Mouse (Mus musculus) hindbrain, embryonic 10.5 days (tissue): ENCODE measurements around the gene Gkap1. TPM values are rescaled to one million over a fixed set of nuclear protein-coding genes. Genes with fewer than 3 reads are reported as not detected.

Experiments used
- DNase-seq: peaks from one replicate; pipeline ENCODE4 v3.0.0-alpha.2; 2017; ENCODE audit warnings: low spot score
- H3K27ac ChIP-seq: fragments of 300-500 bp; sonication (generic); 2 replicates; pipeline ENCODE4 v1.5.1; 2016; ENCODE audit warnings: mild to moderate bottlenecking, moderate library complexity
- H3K27me3 ChIP-seq: fragments of 300-500 bp; sonication (generic); 2 replicates; pipeline ENCODE4 v1.6.1; 2016; ENCODE audit warnings: mild to moderate bottlenecking; ENCODE audit not compliant: poor library complexity, insufficient read depth, severe bottlenecking
- H3K36me3 ChIP-seq: fragments of 300-500 bp; sonication (generic); 2 replicates; pipeline ENCODE4 v1.6.1; 2016; ENCODE audit warnings: mild to moderate bottlenecking, moderate library complexity
- H3K4me1 ChIP-seq: fragments of 300-500 bp; sonication (generic); replicated peaks from 2 replicates; pipeline ENCODE4 v1.6.1; 2016; ENCODE audit warnings: mild to moderate bottlenecking
- H3K4me3 ChIP-seq: fragments of 300-500 bp; sonication (generic); 2 replicates; pipeline ENCODE4 v1.5.1; 2016; ENCODE audit warnings: mild to moderate bottlenecking, moderate library complexity
- H3K9me3 ChIP-seq: fragments of 300-500 bp; sonication (generic); 2 replicates; pipeline ENCODE4 v1.6.1; 2016; ENCODE audit warnings: mild to moderate bottlenecking, moderate library complexity
- WGBS: fragments of 180-500 bp; shearing (Covaris S2); methylation state at CpG from one replicate; pipeline ENCODE4 v1.1.7; 2016; 5-methylcytosine and 5-hydroxymethylcytosine counted together
- polyA plus RNA-seq: library from polyadenylated mRNA; unstranded; fragments of >200 nt; fragmentation: Nextera tagmentation; extraction: Ambion mirVana; gene quantifications from 2 replicates; pipeline ENCODE4 v1.2.1, GENCODE M21; 2016

The Gkap1 gene
- polyA plus RNA-seq = 23.2 and 23.6 TPM in 2 replicates

DNA sequence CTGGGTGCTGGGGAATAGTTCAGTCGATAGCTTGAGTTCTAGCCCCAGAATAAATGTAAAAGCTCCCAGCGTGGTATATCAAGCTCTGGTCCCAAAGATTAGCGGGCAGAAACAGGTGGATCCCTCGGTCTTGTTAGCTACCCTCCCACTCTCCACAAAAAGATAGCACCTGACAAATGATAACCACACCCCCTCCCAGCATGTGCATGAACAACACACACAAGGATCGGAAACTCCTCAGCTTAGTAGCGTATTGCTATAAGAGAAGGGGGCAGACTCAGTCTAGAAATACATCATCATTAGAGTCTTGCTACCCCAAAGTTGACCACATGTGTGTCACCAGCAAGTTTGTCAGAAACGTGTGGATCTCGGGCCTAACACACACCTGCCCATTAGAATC is at the start of gene Gkap1:
Gene Gkap1, minus strand, starts transcription at position 101 of the 400 bp plus-strand sequence.
- Histone ChIP-seq H3K36me3 (no peaks in the 10 kb centered on the region), H3K4me3 (peak within 1 kb of the TSS; percentile 89), H3K4me1 (peaks cover 35% of the 10 kb centered on the region), H3K27ac (peak within 1 kb of the TSS; percentile 92), H3K27me3 (peaks cover 14% of the 10 kb centered on the region), H3K9me3 (no peaks in the 10 kb centered on the region)
- no peak for DNase-seq
- WGBS = 70% methylated on average over 8 of the region's 8 CpGs

DNA sequence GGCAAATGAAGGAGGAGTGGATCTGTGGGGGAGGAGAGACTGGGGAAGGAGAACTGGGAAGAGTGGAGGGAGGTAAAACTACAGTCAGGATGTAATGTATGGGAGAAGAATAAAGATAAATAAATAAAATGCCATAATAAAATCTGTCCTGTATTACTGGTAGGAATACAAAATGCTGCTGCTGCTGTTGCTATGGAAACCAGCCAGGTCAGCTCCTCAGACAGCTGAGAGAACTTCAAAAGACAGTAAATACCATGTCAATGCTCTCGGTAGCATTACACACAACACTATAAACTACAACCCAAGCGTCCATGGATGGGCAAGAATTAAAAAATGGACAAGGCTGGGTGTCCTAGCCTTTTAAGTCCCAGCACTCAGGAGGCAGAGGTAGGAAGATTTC is 42.3 kb upstream of the Gkap1 start:
- 78% methylated on average over 2 of the region's 2 CpGs for WGBS
- H3K4me3 ChIP-seq = no peak overlapping the region
- no peak for DNase-seq

DNA sequence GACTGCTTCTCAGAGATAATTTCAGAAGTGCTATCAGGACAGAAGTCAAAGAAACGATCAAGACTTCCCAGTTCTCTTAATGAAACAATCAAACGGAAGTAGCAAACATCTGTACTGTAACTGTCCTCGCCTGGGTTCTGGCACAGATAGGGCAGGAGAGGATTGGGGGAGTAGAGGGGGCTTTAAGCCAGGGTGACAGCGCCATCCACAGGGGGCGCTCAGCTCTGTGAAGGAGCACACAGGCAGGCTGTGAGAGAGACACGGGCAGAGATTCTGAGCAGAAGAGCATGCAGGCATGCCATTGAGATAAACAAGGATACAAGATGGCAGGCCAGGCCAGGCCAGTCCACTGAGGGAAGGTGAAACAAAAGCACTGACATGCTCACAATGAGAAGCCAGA is 39.5 kb upstream of the Gkap1 start:
- H3K27me3 ChIP-seq = no peaks in the 10 kb centered on the region
- H3K27ac ChIP-seq = no peak overlapping the region
- H3K36me3 ChIP-seq = no peaks in the 10 kb centered on the region
- H3K9me3 ChIP-seq = no peaks in the 10 kb centered on the region
- no peak overlapping the region for H3K4me3 ChIP-seq
- no peaks in the 10 kb centered on the region for H3K4me1 ChIP-seq
- WGBS = 61% methylated on average over 6 of the region's 6 CpGs
- no peak for DNase-seq

More for the DNA sequence above, 42.3 kb upstream of the Gkap1 start:
- no peaks in the 10 kb centered on the region for H3K27me3 ChIP-seq
- no peaks in the 10 kb centered on the region for H3K4me1 ChIP-seq
- H3K27ac ChIP-seq = no peak overlapping the region
- H3K36me3 ChIP-seq = no peaks in the 10 kb centered on the region
- no peaks in the 10 kb centered on the region for H3K9me3 ChIP-seq

DNA sequence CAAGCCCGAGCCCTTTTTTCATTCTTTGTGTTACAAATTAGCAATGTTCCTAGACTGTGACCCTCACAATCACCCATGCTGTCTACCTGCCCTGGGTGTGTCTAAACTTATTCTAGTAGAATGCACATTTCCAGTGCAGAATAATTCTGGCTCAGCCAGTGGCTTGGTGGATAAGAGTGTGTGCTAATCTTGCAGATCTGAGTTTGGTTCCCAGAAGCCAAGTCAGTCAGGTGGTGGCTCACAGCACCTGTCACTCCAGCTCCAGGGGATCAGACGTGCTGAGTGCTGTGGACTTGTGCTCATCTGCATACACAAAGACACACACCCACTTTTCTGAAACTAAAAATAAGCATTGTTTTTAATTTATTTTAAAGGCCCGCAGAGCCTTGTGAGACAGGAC is 38.3 kb upstream of the Gkap1 start:
- Histone ChIP-seq H3K4me3 (no peak overlapping the region), H3K4me1 (no peaks in the 10 kb centered on the region), H3K27me3 (no peaks in the 10 kb centered on the region), H3K9me3 (no peaks in the 10 kb centered on the region), H3K27ac (no peak overlapping the region), H3K36me3 (no peaks in the 10 kb centered on the region)
- DNase-seq = no peak
- WGBS = 79% methylated on average over 3 of the region's 3 CpGs

DNA sequence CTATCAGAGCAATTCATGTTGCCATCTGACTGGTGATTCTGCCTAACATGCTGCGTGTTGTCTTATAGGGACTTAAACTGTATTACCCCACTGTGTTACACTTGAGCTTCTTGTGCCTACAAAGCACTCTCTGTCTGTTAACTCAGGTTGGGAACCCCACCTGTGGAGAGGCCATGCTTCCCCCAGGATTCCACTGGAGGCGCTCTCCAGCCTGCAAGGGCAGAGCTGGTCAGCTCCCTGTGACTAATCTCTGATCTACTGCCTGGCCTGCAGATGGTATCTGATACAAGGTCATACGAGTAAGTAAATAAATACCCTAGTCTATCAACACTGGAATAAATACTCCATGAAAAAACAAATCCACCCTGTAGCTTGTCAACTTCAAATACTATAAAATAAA is 35.9 kb upstream of the Gkap1 start:
- DNase-seq = peak; percentile 7
- 42% methylated on average over 3 of the region's 3 CpGs for WGBS
- no peaks in the 10 kb centered on the region for H3K4me1 ChIP-seq
- no peaks in the 10 kb centered on the region for H3K27me3 ChIP-seq
- no peak overlapping the region for H3K4me3 ChIP-seq
- H3K36me3 ChIP-seq = no peaks in the 10 kb centered on the region
- no peaks in the 10 kb centered on the region for H3K9me3 ChIP-seq
- no peak overlapping the region for H3K27ac ChIP-seq

DNA sequence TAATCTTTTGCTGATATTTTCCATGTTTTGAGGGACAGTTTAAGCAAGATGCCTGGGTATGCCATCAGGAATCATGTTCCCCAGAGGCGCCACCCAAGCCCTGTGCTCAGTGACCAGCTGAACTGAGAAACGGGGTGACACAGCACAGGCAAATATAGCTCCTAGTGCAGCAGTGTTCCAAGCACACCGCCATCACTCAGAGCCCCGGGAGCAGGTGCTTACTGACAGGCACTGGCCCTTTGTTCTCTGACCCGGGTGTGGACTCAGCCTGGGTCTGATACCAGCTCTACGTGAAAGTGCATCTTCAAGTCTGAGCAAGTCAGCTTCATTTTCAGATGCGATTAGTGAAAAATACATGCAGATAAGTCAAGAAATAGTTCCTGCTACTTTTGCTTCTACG is 34.0 kb upstream of the Gkap1 start:
- DNase-seq = peak; percentile 7

DNA sequence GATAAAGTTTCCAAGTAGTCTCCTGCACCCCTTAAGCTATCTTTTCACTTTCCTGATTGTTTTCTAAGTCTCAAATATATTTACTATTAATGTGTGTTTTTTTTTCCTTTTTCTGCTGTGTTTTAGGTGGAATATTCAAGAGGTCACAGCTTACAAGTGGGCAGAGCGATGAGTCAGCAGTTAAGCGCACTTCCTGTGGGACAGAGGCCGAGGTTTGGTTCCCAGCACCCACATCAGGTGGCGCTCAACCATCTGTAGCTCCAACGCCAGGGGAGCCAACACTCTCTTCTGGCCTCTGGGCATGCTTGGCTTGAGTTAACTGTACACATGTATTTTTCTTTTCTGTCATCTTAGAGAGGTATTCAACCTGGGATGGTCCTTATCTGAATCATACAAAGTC is 32.0 kb upstream of the Gkap1 start:
- Histone ChIP-seq H3K27ac (no peak overlapping the region), H3K27me3 (no peaks in the 10 kb centered on the region), H3K36me3 (no peaks in the 10 kb centered on the region), H3K9me3 (no peaks in the 10 kb centered on the region), H3K4me3 (no peak overlapping the region), H3K4me1 (no peaks in the 10 kb centered on the region)
- WGBS = 91% methylated on average over 5 of the region's 5 CpGs
- DNase-seq = no peak

More for the DNA sequence above, 34.0 kb upstream of the Gkap1 start:
- no peaks in the 10 kb centered on the region for H3K27me3 ChIP-seq
- H3K27ac ChIP-seq = no peak overlapping the region
- no peak overlapping the region for H3K4me3 ChIP-seq
- 78% methylated on average over 8 of the region's 8 CpGs for WGBS
- no peaks in the 10 kb centered on the region for H3K9me3 ChIP-seq
- no peaks in the 10 kb centered on the region for H3K4me1 ChIP-seq
- no peaks in the 10 kb centered on the region for H3K36me3 ChIP-seq

DNA sequence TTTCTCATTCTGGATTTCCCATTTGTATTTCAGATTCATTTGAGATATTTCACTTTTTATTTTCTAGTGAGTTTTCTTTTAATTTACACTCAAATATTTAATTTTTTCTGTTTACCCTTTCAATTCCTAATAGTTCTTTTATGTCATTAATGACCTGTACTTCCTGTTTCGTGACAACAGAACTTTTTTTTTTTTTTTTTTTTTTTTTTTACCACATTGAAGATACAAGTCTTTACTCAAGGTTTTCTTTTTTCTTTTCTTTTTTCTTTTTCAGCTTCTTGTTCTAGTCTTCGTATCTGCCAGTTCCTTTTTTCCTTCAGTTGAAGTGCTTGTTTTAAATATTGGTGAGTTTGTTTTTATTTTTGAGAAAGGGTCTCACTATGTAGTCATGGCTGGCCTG is 29.7 kb upstream of the Gkap1 start:
- WGBS = 87% methylated on average over 2 of the region's 2 CpGs
- Histone ChIP-seq H3K9me3 (no peaks in the 10 kb centered on the region), H3K27ac (no peak overlapping the region), H3K4me3 (no peak overlapping the region), H3K36me3 (no peaks in the 10 kb centered on the region), H3K27me3 (no peaks in the 10 kb centered on the region), H3K4me1 (no peaks in the 10 kb centered on the region)
- no peak for DNase-seq

DNA sequence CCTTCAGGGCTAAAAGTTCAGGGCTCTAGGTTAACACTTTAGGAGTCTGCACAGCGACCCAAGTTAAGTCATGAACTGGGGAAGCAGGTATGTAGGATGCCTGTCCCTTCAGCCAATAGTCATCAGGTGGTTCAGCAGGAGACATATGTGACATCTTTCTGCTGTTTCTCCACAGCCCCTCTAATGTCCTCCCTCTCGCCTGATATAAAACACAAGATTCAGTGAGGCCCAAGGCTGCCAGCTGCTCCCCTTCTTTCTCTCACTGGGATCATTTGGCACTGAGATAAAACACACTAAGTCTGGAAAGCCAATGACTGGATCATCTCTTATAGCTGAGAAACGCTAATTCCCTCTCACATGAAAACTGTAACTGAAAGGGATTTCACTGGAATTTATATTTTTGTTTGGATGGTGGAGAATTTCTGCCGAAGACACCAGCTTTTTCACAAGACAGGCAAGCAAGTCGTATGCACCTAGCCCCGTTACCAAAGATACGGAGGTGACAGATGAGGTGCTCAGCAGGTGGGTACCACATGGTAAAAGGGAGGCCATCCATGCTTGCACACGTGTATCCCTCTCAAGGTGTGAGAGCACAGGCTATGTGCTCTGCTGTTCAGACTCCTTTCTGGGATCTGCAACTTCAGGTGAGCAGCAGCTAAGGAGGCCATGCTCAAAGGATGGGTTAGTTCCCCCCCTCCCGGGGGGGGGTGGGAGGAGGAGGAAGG is 27.1 kb upstream of the Gkap1 start:
- no peaks in the 10 kb centered on the region for H3K9me3 ChIP-seq
- no peak for DNase-seq
- no peak overlapping the region for H3K4me3 ChIP-seq
- no peak overlapping the region for H3K27ac ChIP-seq
- H3K27me3 ChIP-seq = no peaks in the 10 kb centered on the region
- H3K36me3 ChIP-seq = no peaks in the 10 kb centered on the region
- H3K4me1 ChIP-seq = no peaks in the 10 kb centered on the region
- 82% methylated on average over 9 of the region's 9 CpGs for WGBS

DNA sequence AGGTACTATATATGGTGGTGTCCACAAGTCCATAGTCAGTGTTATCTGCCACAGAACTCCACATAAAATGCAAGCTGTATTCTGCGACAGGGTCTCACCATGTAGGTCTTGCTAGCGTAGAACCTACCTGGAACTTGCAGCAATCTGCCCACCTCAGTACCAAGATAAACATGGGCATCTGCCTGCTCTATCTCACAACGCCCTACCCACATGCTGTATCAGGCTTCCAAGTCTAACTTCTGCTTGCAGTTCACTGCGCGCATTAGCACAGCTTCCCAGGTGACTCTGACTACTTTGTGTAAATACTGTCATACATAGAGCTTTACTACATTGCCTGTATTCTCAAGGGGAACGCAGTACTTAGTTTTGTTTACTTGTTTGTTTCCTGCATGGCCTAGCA is 26.5 kb upstream of the Gkap1 start:
- Histone ChIP-seq H3K4me1 (no peaks in the 10 kb centered on the region), H3K27me3 (no peaks in the 10 kb centered on the region), H3K4me3 (no peak overlapping the region), H3K36me3 (no peaks in the 10 kb centered on the region), H3K9me3 (no peaks in the 10 kb centered on the region), H3K27ac (no peak overlapping the region)
- WGBS = 94% methylated on average over 6 of the region's 6 CpGs
- DNase-seq = no peak

DNA sequence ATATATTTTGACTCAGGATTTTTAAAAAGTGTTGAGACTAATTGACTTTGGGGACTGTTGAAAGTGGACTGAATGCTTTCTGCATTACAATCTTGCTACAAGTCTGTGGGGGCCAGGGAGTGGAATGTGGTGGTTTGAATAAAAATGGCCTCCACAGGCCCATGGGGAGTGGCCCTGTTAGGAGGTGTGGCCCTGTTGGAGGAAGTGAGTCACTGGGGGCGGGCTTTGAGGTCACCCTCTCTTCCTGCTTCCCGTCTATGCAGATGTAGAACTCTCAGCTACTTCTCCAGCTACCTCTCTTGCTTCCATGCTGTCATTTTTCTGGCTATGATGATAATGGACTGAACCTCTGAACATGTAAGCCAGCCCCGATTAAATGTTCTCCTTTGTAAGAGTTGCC is 23.3 kb upstream of the Gkap1 start:
- Histone ChIP-seq H3K4me1 (0 out of 2 replicates have a peak, but pooled peaks cover 1% of the 10 kb centered on the region), H3K27me3 (no peaks in the 10 kb centered on the region; the same call in 1 of the 2 replicates), H3K9me3 (no peaks in the 10 kb centered on the region), H3K4me3 (no peak overlapping the region), H3K36me3 (no peaks in the 10 kb centered on the region), H3K27ac (no peak overlapping the region)
- no peak for DNase-seq
- WGBS = 97% methylated on average over 3 of the region's 3 CpGs

DNA sequence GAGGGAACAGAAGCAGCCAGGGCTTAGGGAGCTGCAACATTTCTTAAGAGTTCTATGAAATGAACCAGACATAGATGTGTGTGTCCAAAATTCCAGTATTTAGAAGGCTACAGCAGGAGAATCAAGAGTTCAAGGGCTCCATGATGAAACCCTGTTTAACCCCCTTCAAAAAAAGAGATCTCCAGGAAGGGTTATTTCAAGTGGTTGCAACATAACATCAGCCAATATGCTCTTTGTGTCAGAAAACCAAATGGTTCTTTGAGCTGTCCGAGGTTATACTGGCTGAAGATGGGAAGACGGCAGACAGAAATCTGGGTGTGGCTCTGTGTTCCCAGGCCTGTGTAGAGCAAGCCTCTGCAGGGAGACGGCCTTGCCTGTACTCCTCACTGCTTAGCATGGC is 20.1 kb upstream of the Gkap1 start:
- peaks cover 17% of the 10 kb centered on the region for H3K4me1 ChIP-seq
- no peak for DNase-seq
- H3K36me3 ChIP-seq = no peaks in the 10 kb centered on the region
- H3K4me3 ChIP-seq = no peak overlapping the region
- no peak overlapping the region for H3K27ac ChIP-seq
- WGBS = 83% methylated on average over 3 of the region's 3 CpGs
- no peaks in the 10 kb centered on the region; the same call in 1 of the 2 replicates for H3K27me3 ChIP-seq
- no peaks in the 10 kb centered on the region for H3K9me3 ChIP-seq

DNA sequence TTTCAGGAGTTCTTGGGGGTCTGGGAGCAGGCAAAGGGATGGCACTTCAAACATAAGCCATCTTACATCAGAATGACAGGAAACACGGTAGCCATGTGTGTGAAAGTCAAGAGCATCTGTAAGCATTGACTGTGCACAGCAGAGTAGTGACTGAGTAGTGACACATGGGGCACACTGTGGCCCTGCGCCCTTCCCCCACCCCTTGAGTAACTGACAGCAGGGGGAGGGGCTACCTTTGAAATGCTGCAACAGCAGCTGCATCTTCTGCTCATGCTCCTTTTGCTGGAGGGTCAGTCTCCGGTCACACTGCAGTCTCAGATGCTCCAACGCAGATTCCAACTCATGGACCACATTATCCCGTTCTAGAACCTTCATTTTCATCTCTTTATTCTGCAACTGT is 17.3 kb upstream of the Gkap1 start:
- DNase-seq = peak; percentile 60
- WGBS = 12% methylated on average over 5 of the region's 5 CpGs
- H3K27me3 ChIP-seq = no peaks in the 10 kb centered on the region; the same call in 1 of the 2 replicates
- H3K9me3 ChIP-seq = no peaks in the 10 kb centered on the region
- no peaks in the 10 kb centered on the region for H3K36me3 ChIP-seq
- H3K4me3 ChIP-seq = no peak overlapping the region
- peaks cover 17% of the 10 kb centered on the region for H3K4me1 ChIP-seq
- H3K27ac ChIP-seq = no peak overlapping the region

DNA sequence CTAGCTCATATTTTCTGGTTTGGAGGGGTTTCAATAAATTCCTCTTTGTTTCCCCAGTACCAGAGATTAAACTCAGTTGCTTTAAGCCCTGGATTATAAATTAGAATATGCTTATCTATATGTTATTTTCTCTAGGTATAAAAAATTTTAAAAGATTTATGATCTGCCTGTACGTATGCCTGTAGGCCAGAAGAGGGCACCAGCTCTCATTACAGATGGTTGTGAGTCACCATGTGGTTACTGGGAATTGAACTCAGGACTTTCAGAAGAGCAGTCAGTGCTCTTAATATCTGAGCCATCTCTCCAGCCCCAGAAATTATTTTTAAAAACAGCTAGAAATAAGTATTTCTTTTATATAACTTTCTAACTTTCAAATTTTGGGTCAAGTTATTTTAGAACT is 13.8 kb upstream of the Gkap1 start:
- Histone ChIP-seq H3K9me3 (no peaks in the 10 kb centered on the region), H3K27ac (no peak overlapping the region), H3K4me3 (no peak overlapping the region), H3K36me3 (no peaks in the 10 kb centered on the region), H3K4me1 (peaks cover 17% of the 10 kb centered on the region), H3K27me3 (no peaks in the 10 kb centered on the region)
- no peak for DNase-seq
- 67% methylated on average over 1 of the region's 1 CpGs for WGBS
